Mouse (Mus musculus) small intestine, adult 2 months (tissue): ENCODE measurements around the gene Clock.

ENCODE experiments used
- CTCF ChIP-seq: fragments of 200-500 bp; IDR thresholded peaks from 2 replicates; pipeline ENCODE4 v1.5.1; 2012; ENCODE audit warnings: low read depth, mild to moderate bottlenecking, control low read depth, inconsistent platforms, low read length, moderate library complexity, mixed read lengths; ENCODE audit not compliant: insufficient replicate concordance, insufficient read length; ENCODE audit errors: extremely low read depth
- POLR2A ChIP-seq: fragments of 200-500 bp; IDR thresholded peaks from 2 replicates; pipeline ENCODE4 v1.6.1; 2012; ENCODE audit warnings: low read depth, mild to moderate bottlenecking, control low read depth, inconsistent platforms, low read length, moderate library complexity

DNA sequence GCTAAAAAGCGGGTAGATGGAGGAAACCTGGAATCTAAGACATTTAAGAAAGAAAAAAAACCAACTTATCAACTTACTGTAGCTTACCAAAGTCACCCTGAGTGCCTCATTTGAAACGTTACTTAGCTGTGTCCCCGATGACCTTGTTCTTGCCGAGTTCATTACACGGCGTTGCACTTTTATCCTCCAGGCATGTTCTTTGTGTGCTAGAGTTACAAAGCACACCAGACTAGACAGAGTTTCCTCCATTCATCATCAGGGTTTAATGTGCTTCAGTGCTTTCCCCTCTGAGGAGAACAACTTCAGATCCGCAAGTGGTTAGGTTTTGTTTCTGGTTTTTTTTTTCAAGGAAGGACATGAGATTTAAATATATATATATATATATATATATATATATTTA, 139.8 kb downstream of the Clock start:
- TF ChIP-seq CTCF (no peak), POLR2A (no peak)
